Mouse (Mus musculus): ENCODE results near the gene Tsga10.

Tsga10 gene

DNA sequence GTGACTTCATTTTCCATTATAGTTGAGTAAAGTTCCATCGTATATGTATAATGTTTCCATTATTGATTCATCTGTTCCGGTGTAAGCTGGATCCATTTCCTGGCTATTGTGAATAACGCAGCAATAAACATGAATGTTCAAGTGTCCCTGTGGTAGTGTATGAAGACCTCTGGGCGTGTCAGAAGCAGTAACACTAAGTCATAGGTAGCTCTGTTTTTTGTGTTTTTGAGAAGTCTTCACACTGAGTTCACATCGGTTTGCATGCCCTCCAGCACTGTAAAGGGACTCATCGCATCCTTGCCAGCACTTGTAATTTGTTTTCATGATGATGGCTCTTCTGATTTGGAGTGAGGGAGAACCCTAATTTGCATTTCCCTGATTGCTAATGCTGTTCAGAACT is at the start of gene Tsga10:
Gene Tsga10, minus strand, starts transcription at position 144 of the 400 bp plus-strand sequence.
- no peak for DNase-seq

DNA sequence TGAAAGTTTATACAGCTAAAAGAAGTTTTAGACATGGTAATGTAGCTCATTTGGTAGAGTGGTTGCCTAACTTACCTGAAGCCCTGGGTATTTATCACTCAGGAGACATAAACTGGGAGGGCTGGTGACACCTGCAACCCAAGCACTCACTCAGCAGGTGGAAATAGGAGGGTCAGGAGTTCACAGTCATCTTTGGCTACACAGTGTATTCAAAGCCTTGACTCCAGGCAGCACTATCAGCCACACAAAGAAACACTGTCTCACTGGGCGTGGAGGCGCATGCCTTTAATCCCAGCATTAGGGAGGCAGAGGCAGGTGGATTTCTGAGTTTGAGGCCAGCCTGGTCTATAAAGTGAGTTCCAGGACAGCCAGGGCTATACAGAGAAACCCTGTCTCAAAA is 46.5 kb upstream of the Tsga10 start:
- DNase-seq, result no peak

- DNase-seq, result no peak
These were observed 36.9 kb upstream of the Tsga10 start for GRCm38 (mm10) chr1:37903178-37903577.

DNA sequence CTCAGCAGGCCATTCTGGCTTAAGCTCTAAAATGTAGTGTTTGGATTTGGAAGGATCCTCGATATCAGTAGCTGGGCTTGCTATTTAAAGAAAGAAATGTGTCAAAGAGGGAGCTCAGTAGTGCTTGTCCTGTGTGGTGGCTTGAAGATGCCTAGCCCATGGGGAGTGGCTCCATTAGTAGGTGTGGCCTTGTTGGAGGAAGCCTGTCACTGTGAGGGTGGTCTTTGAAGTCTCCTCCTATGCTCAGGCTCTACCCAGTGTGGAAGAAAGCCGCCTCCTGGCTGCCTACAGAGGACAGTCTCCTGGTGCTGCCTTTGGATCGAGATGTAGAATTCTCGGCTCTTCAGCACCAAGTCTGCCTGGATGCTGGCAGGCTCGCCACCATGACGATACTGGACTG is 34.1 kb upstream of the Tsga10 start:
- DNase-seq, result no peak

DNA sequence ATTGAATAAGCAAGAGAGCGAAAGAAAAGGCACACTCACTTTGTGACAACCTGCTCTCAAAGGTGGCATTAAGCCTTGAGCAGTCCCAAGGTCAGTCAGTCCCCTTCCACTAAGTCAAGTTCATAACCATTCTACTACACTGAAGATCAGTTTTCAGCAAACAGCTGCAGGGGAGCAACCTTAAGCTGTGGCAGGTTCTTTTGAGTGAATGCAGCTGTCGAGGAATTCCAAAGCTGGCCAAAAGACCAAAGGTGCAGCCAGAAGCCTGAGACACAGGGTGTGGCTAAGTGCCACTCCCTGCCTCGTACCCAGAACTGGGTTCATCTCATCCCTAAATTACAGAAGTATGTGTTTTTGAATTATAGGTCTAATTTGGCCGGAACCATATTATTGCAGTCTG is 33.6 kb upstream of the Tsga10 start:
- no peak for DNase-seq

GRCm38 (mm10) chr1:37894606-37895005 is 28.4 kb upstream of the Tsga10 start:
- no peak for DNase-seq

GRCm38 (mm10) chr1:37891400-37891799 is 25.2 kb upstream of the Tsga10 start:
- DNase-seq, result peak; percentile 9

DNA sequence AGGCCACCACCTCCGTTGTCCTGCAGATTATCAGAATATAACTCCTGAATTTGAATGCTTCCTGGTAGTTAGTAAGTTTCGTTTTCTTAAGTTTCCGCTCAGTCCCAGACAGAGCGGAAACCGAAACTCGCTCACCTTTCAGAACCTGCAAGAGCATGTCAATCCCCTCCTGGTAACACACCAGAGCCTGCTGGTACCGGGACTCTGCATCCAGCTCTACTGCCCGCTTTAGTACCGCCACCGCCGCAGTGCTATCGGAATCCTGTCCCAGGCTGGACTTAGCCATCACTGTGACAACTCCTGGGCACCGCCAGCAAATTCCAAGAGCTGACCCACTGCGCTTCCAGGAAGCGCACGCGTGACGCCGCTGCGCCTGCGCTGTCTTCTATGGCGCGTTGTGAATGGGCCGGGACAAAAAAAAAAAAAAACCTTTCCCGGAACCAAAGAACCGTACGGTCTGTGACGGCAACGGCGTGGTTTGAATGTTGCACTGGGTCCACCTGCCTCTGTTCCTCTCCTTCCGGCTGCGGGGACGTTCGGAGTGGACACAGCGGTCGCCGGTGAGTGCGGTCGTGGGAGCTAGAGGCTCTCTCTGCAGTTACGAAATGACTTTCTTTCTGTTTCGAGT is 23.9 kb upstream of the Tsga10 start, which contains the start of the genes Mitd1 and Mrpl30:
Gene Mitd1, minus strand, starts transcription at position 387 of the 628 bp plus-strand sequence.
Gene Mrpl30, plus strand, starts transcription at position 453 of the 628 bp plus-strand sequence.
- DNase-seq, result peak; percentile 93

DNA sequence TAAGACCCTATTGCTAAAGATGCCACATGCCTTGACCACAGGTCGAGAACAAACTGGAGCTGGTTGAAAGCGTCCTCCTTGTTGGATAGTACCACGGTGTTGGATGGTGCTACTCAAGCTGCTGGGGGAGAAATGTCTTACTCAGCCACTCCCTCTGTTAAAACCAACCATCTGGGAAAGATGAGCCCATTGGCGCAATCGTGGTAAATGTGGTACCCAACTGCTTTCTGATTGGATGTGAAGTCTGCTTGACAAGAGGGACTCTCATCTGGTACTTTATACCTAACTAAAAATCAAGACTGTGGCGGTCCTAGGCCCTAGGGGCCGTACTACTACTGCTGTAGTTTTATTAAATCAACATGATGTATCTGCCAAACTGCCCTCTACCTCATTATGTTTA is 23.0 kb upstream of the Tsga10 start:
- DNase-seq, result no peak

GRCm38 (mm10) chr1:37884451-37884850 is 18.2 kb upstream of the Tsga10 start:
- DNase-seq, result no peak

DNA sequence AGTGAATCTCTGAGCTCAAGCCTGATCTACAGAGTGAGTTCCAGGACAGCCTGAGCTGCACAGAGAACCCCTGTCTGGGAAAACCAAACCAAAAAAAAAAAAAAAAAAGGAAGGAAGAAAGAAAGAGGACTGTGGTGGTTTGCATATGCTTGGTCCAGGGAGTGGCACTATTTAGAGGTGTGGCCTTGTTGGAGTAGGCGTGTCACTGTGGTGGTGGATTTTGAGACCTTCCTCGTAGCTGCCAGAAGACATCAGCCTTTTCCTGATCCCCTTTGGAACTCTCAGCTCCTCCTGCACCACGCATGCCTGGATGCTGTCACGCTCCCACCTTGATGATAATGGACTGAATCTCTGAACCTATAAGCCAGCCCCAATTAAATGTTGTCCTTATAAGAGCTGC is 17.2 kb upstream of the Tsga10 start:
- no peak for DNase-seq

GRCm38 (mm10) chr1:37877736-37878460 is 11.7 kb upstream of the Tsga10 start:
- no peak for DNase-seq

DNA sequence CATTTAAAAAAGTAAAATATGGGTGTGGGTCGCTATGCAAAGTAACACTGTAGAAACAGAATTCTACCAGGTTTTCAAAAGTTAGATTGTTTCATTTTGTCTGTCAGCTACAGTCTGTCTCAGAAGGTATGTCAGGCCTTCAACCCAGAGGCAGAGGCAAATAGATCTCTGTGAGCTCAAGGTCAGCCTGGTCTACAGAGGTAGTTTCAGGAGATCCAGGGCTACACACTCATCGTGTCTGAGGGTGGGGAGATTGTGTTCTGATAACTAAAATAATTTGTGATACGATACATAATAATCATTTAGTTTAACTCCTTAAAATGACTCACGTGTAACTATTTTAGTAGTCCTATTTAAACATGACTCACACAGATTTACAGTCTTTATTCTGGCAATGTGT is 6.9 kb upstream of the Tsga10 start:
- DNase-seq, result no peak

- peak; percentile 81 for DNase-seq
These were observed 6.2 kb upstream of the Tsga10 start for GRCm38 (mm10) chr1:37872131-37873067.

DNA sequence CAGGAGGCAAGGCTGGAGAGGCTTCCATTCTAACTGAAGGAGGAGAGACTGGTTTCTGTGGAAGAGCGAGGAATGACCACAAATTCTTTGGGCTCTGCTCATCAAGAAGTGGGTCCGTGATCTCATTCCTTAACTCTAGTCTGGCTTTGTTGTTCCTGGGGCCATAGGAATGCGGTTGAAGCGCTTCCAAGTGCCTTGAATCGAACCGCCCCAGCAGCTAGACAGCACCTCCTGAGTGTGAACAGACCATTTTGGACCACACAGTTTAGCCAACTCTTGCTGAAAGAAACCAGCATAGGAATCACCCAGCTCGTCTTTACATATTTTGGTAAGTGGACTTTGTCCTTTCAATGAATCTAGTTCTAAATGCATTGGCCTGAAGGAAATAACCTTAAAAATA is 5.5 kb upstream of the Tsga10 start, which contains the start of gene Lipt1:
Gene Lipt1, plus strand, starts transcription at position 35 of the 400 bp plus-strand sequence.
- no peak for DNase-seq

- DNase-seq, result no peak
These were observed 3.1 kb upstream of the Tsga10 start for GRCm38 (mm10) chr1:37869362-37869761.

DNA sequence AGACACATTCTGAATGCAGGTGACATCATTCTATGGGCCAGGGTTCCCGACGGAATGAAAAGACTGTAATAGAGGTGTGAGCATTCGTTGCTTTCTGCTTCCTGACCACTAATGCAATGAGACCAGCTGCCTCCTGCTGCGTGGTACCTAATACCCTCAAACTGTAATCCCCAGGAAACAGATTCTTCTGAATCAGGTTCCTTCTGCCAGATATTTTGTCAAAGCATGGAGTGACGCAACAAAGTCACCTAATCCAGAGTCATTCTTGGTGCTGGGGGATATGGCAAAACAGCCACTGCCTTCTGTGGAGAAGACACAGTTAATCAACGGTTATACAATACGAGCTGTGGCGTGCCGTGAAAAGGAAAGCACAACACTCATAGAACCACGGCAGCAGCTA is 2.4 kb upstream of the Tsga10 start:
- no peak for DNase-seq

DNA sequence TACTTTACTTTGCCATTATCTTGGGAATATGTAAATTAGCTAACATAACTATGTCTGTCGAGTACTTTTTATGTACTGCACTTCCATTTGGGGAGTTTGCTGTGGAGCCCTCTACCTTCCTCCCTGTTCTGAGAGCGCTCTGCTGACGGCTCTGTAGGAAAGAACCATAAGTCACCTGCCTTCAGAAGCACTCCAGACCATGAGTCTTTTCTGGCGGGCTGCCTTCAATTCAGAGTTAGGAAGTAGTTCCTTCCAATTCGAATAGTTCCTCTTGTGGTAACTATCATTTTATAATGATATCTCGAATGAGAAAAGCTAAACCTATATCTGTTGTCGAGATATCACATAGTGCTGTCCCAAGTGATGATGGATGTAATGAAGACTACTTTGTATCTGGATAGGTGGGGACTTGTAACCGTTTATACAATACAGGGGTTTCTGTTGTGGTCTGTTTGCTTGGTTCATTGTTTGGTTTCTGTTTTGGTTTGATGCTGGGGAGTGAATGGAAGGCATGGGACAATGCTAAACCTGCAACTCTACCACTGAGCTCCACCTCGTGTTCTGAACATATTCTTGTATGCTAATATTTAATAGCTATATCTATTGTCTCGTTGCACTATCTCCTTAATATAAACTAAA is 1.6 kb upstream of the Tsga10 start:
- DNase-seq, result no peak

DNA sequence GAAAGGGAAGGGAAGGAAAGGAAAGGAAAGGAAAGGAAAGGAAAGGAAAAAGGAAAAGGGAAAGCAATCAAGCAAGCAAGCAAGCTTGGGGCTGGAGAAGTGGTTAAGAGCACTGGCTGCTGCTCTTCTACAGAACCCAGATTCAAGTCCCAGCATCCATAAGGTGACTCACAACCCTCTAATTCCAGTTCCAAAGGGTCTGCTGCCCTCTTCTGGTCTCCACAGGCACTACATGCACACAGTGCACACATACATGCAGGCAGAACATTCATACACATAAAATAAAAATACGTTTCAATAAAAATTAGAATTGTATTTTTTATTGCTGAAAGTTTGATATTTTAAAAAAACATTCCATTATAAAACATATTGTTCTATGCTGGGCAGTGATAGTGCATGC is 827 bp upstream of the Tsga10 start:
- DNase-seq, result peak; percentile 67

DNA sequence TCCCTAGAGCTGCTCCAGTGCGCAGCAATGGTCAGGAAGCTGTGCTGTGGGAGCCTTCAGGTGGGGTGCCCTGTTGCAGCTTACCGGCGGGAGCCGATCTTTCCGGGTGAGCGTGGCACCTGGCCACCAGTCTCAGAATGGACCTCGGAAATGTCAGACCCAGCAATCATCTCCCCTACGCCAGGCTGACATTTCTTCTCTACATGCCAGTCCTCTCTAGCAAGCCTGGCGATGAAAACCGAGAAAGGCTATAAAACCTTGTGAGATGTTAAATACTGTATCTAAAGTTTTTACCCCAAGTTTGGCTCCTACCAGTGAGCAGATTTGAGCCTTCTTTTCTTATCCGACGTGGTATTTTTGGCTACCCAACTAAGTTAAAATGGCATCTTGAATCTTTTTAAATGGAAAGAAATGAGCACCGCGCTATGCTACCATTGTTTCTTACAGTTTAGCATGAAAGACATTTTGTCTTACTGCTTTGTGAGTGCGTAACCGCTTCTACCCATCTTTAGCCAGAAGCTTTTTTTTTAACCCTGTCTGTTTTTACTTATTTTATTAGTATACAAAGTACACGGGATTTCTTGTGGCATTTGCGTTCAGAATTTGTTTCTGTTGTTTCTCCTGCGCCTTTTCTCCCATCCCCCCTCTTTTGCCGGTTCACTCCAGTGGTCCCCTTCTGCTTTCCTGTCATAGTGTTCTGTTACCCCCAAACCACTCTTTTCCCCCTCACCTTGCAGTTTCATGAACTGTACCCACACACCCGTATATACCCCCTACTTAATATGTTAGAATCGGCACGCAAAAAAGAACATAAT is 621 bp downstream of the Tsga10 start:
- DNase-seq, result no peak

GRCm38 (mm10) chr1:37864511-37865400 is 1.5 kb downstream of the Tsga10 start:
- peak; percentile 99 for DNase-seq

All from kidney, adult 18-20 months (tissue).